Mouse (Mus musculus): Measurements from ENCODE around the gene Rps8. TPM values are rescaled to one million over a fixed set of nuclear protein-coding genes. Genes with fewer than 3 reads are reported as not detected.

The Rps8 gene
- total and polyA plus RNA-seq, 3 experiments: 1,132 to 5,186 (median 1,156) TPM

DNA sequence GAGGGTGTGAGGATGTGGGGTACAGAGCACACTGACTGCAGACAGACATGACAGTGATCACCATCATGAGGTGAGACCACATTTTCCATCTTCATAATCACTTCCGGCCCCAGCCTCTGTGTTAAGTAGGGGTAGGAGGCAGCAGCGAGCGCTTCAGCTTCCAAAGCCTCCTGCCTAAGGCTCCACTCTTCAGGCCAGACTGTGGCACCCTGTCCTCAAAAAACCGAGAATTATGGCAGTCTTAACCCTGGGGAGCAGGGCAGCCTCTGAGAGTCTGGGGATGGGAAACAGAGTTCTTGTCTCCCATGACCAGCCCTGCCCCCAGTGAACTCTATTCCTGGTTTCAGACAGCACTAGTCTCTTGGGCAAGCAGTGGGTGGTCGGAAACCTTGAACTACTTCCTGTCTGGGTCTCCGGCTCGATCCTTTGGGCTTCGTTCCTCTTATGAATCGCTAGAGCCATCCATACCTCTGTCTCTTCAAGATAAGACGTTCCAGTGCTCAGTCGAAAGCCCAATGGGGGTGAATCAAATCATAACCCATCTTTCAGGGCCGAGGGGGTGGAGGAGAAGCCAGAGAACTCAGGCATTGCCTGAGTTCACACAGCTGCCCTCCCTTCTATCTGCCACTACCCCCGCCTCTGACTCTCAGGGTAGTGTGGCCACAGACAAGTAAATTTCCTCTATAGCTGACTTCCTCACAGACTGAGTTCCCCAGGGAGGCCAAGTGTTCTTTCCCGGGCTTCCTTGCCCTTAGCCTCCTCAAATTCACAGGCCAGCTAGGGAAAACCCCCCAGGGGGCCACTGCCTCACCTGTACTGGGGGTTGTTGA is 31.3 kb downstream of the Rps8 start (continued):
- TF ChIP-seq POLR2AphosphoS2 (IDR thresholded peaks at IDR 0.05; ENCODE audit: low read length) (no peak), HCFC1 (IDR thresholded peaks at IDR 0.05; ENCODE audit: low read depth, low read length) (peak; percentile 17; the same call in 1 of the 2 replicates), MAZ (IDR thresholded peaks at IDR 0.05; ENCODE audit: low read depth, low read length) (peak; percentile 61; the same call in 1 of the 2 replicates), POLR2AphosphoS5 (IDR thresholded peaks at IDR 0.05; ENCODE audit: borderline replicate concordance, low read depth, low read length) (no peak), TAL1 (IDR thresholded peaks at IDR 0.05; ENCODE audit: low read length) (peak; percentile 92), ZKSCAN1 (IDR thresholded peaks at IDR 0.05; ENCODE audit: low read depth, low read length) (no peak), ETS1 (IDR thresholded peaks at IDR 0.05; ENCODE audit: low read depth, low read length) (no peak; the same call in 1 of the 2 replicates), ZNF384 (IDR thresholded peaks at IDR 0.05; ENCODE audit: low read depth, low read length) (no peak), E2F4 (IDR thresholded peaks at IDR 0.05; ENCODE audit: borderline replicate concordance, low read depth, low read length) (no peak), ELF1 (IDR thresholded peaks at IDR 0.05; ENCODE audit: low read depth, low read length) (peak; percentile 56; the same call in 1 of the 2 replicates), GATA1 (IDR thresholded peaks at IDR 0.05; ENCODE audit: low read depth, low read length) (peak; percentile 83), USF2 (IDR thresholded peaks at IDR 0.05; ENCODE audit: borderline replicate concordance in 1 of 2, insufficient read depth in 1 of 2, low read depth in 1 of 2, low read length in 2 of 2) (no peak), SMC3 (IDR thresholded peaks at IDR 0.05; ENCODE audit: low read depth, low read length) (no peak), TCF12 (IDR thresholded peaks at IDR 0.05; ENCODE audit: low read depth, low read length) (peak; percentile 67), RAD21 (IDR thresholded peaks at IDR 0.05; ENCODE audit: low read depth, low read length) (no peak)

- peak overlapping the region; percentile 32 to 54 for H3K4me3 ChIP-seq (ENCODE audit: control insufficient read depth in 1 of 2, insufficient read depth in 1 of 2, low read depth in 2 of 2, low read length in 2 of 2)
- no peak for DNase-seq (ENCODE audit: low read depth, low spot score)
- no peaks in the 10 kb centered on the region for H3K27me3 ChIP-seq (ENCODE audit: control insufficient read depth in 1 of 2, insufficient read depth in 2 of 2, low read length in 2 of 2)
- peaks cover 5 to 36% of the 10 kb centered on the region in 2 experiments for H3K4me1 ChIP-seq (ENCODE audit: control insufficient read depth in 1 of 2, insufficient read depth in 2 of 2, low read length in 2 of 2)
- H3K9ac ChIP-seq (ENCODE audit: control insufficient read depth, low read depth, low read length, poor library complexity, severe bottlenecking): peak overlapping the region; percentile 83
- H3K9me3 ChIP-seq (replicated peaks; ENCODE audit: insufficient read depth, low read length): no peaks in the 10 kb centered on the region
- peaks cover 0 to 34% of the 10 kb centered on the region in 2 experiments; a peak in 2 of 4 replicates for H3K36me3 ChIP-seq (ENCODE audit: control insufficient read depth in 1 of 2, insufficient read depth in 2 of 2, low read length in 2 of 2)
- TF ChIP-seq USF1 (IDR thresholded peaks at IDR 0.05; ENCODE audit: low read depth, low read length): no peak
- TF ChIP-seq MAFK (IDR thresholded peaks at IDR 0.05; ENCODE audit: borderline replicate concordance, low read depth, low read length): peak; percentile 98; the same call in 1 of the 2 replicates
- peaks cover 13% of the 10 kb centered on the region for H3K79me2 ChIP-seq (ENCODE audit: control insufficient read depth, insufficient read depth, low read length, poor library complexity)
- peak overlapping the region; percentile 100 for H3K27ac ChIP-seq (ENCODE audit: control insufficient read depth, low read depth, low read length)
Observed at GRCm38 (mm10) chr4:117124218-117124517, 31.9 kb downstream of the Rps8 start.

Data from MEL (cell line).